Mouse (Mus musculus) hindbrain, embryonic 15.5 days (tissue): ENCODE measurements around the gene Nutm1. TPM values are rescaled to one million over a fixed set of nuclear protein-coding genes. Genes with fewer than 3 reads are reported as not detected.

ENCODE experiments used
- ATAC-seq: fragments of 200-750 bp; cut with Nextera tagmentation; 2 replicates; pipeline ENCODE4 v1.8.0; 2017; ENCODE audit warnings: low read depth, moderate number of reproducible peaks, moderate TSS enrichment; ENCODE audit not compliant: low FRiP score
- H3K27ac ChIP-seq: fragments of 300-500 bp; sonication (generic); replicated peaks from 2 replicates; pipeline ENCODE4 v1.5.1; 2015; ENCODE audit warnings: mild to moderate bottlenecking, inconsistent platforms
- H3K27me3 ChIP-seq: fragments of 300-500 bp; sonication (generic); 2 replicates; pipeline ENCODE4 v1.6.1; 2015; ENCODE audit warnings: control low read depth, inconsistent platforms
- H3K36me3 ChIP-seq: fragments of 300-500 bp; sonication (generic); 2 replicates; pipeline ENCODE4 v1.6.1; 2015; ENCODE audit warnings: control low read depth, inconsistent platforms
- H3K4me1 ChIP-seq: fragments of 300-500 bp; sonication (generic); replicated peaks from 2 replicates; pipeline ENCODE4 v1.6.1; 2015; ENCODE audit warnings: control low read depth, inconsistent platforms
- H3K4me2 ChIP-seq: fragments of 300-500 bp; sonication (generic); 2 replicates; pipeline ENCODE4 v1.6.1; 2015; ENCODE audit warnings: moderate library complexity, mild to moderate bottlenecking, inconsistent platforms
- H3K4me3 ChIP-seq: fragments of 300-500 bp; sonication (generic); 2 replicates; pipeline ENCODE4 v1.5.1; 2015; ENCODE audit warnings: mild to moderate bottlenecking, inconsistent platforms
- H3K9ac ChIP-seq: fragments of 300-500 bp; sonication (generic); 2 replicates; pipeline ENCODE4 v1.6.1; 2015; ENCODE audit warnings: inconsistent platforms
- H3K9me3 ChIP-seq: fragments of 300-500 bp; sonication (generic); 2 replicates; pipeline ENCODE4 v1.6.1; 2016; ENCODE audit warnings: control low read depth, inconsistent platforms
- WGBS: fragments of 180-500 bp; shearing (Covaris S2); methylation state at CpG from one replicate; pipeline ENCODE4 v1.1.7; 2015; 5-methylcytosine and 5-hydroxymethylcytosine counted together
- polyA plus RNA-seq: library from polyadenylated mRNA; unstranded; fragments of >200 nt; fragmentation: Nextera tagmentation; extraction: Ambion mirVana; gene quantifications from 2 replicates; pipeline ENCODE4 v1.2.1, GENCODE M21; 2015

Gene Nutm1
- polyA plus RNA-seq, 1 experiment from 2014 or later, result 0.04 TPM

DNA sequence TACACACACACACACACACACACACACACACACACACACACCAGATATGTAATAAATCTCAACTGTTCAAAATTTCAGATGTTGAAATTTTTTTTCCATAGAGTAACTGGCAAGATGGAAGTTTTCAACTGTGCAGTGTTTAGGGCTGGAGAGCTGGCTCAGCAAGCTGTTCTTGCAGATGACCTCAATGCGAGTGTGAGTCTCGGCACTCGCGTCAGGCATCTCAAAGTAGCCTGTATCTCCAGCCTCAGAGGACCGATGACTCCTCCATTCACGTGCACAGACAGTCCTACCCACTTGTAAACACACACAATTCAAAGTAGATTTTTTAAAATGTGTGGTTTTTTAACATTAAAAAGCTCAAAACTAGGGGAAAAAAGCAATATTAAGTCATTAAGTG lies 14.4 kb upstream of the Nutm1 start:
- Histone ChIP-seq H3K4me2 (no peak overlapping the region), H3K36me3 (no peaks in the 10 kb centered on the region), H3K4me1 (peaks cover 27% of the 10 kb centered on the region), H3K9ac (no peak overlapping the region), H3K27me3 (no peaks in the 10 kb centered on the region), H3K27ac (no peak overlapping the region), H3K4me3 (no peak overlapping the region), H3K9me3 (no peaks in the 10 kb centered on the region)
- whole genome bisulfite sequencing, result 88% methylated on average over 6 of the region's 6 CpGs
- ATAC-seq, result no peak

GRCm38 (mm10) chr2:112272909-112273308 lies 13.8 kb upstream of the Nutm1 start:
- peaks cover 32% of the 10 kb centered on the region for H3K4me1 ChIP-seq
- no peaks in the 10 kb centered on the region for H3K9me3 ChIP-seq
- no peak overlapping the region for H3K9ac ChIP-seq
- H3K27ac ChIP-seq, result no peak overlapping the region
- no peak overlapping the region for H3K4me3 ChIP-seq
- 92% methylated on average over 2 of the region's 2 CpGs for WGBS
- no peaks in the 10 kb centered on the region for H3K36me3 ChIP-seq
- H3K4me2 ChIP-seq, result no peak overlapping the region
- no peak for ATAC-seq
- H3K27me3 ChIP-seq, result no peaks in the 10 kb centered on the region

GRCm38 (mm10) chr2:112270011-112270410 lies 10.9 kb upstream of the Nutm1 start:
- Histone ChIP-seq H3K4me1 (peaks cover 50% of the 10 kb centered on the region), H3K4me2 (peak overlapping the region; percentile 0; the same call in 1 of the 2 replicates), H3K36me3 (no peaks in the 10 kb centered on the region), H3K27me3 (no peaks in the 10 kb centered on the region), H3K4me3 (no peak overlapping the region), H3K9me3 (no peaks in the 10 kb centered on the region), H3K27ac (no peak overlapping the region), H3K9ac (no peak overlapping the region)
- ATAC-seq, result no peak
- 90% methylated on average over 2 of the region's 2 CpGs for WGBS

DNA sequence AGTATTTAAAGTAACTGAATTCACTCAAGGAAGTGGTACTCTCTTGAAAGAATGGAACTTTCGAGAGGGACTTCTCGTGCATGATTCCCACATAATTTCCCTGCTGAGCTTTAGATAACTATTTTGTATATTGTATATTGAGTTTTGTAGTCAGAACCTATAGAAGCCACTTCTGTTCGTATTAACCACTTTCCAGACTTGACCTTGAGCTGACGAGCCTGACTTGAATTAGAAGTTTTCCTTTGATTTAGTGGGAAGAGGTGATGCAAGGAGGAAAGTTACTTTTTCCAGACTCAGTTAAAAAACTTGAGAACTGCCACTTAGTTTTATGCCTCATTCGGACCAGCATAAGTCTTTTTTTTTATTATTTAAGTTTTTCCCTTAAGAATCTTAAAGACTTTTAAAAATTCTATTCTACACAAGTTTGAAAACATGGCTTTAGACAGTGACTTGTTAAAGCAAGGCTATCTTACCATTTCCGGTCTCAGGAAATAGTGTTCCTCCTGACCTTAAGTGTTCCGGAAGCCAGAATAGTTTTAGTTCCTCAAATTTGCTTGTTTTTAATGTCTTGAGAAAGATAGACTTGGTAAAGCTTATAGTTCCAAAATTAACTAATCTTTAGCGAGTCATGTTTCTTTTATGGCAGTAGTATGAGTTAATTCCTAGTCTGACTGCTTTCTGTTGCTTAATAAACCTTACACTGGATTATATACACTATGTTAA lies 8.6 kb upstream of the Nutm1 start:
- Histone ChIP-seq H3K4me1 (peaks cover 68% of the 10 kb centered on the region), H3K9me3 (no peaks in the 10 kb centered on the region), H3K4me2 (peak overlapping the region; percentile 80), H3K36me3 (no peaks in the 10 kb centered on the region), H3K27ac (no peak overlapping the region), H3K4me3 (peak overlapping the region; percentile 86), H3K9ac (no peak overlapping the region), H3K27me3 (no peaks in the 10 kb centered on the region)
- WGBS, result 79% methylated on average over 8 of the region's 8 CpGs
- no peak for ATAC-seq

- Histone ChIP-seq H3K27ac (0 out of 2 replicates have a peak overlapping the region, but pooled peaks have one; percentile 89), H3K9ac (peak overlapping the region; percentile 78), H3K4me2 (peak overlapping the region; percentile 80), H3K9me3 (no peaks in the 10 kb centered on the region), H3K4me3 (peak overlapping the region; percentile 86), H3K4me1 (peaks cover 70% of the 10 kb centered on the region), H3K27me3 (no peaks in the 10 kb centered on the region), H3K36me3 (no peaks in the 10 kb centered on the region)
- 34% methylated on average over 10 of the region's 10 CpGs for WGBS
- no peak for ATAC-seq
These were observed 7.7 kb upstream of the Nutm1 start for GRCm38 (mm10) chr2:112266780-112267179.

DNA sequence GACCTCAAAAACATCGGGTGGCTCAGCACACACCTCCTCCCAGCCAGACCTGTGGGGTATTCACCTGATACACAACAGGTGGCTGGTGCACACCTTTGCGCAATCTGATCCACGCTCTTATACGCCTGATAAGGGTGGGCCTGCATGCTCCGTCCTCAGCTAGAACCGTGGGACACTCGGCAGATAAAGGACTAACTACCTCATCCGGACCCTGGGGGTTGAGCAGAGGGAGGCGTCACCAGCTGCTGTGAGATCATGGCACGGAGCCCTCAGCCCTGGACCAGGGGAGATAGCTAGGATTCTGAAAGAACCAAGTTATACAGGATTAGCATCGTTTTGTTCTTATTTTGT lies 7.1 kb upstream of the Nutm1 start, which contains the start of gene Gm21985:
Gm21985 (plus strand) TSS at position 73 of the 351 bp plus-strand sequence.
- peak within 1 kb of the TSS; percentile 80 for H3K4me2 ChIP-seq
- peak within 1 kb of the TSS; percentile 89 for H3K27ac ChIP-seq
- ATAC-seq, result peak; percentile 35
- no peaks in the 10 kb centered on the region for H3K9me3 ChIP-seq
- peaks cover 65% of the 10 kb centered on the region for H3K4me1 ChIP-seq
- no peaks in the 10 kb centered on the region for H3K36me3 ChIP-seq
- H3K9ac ChIP-seq, result peak within 1 kb of the TSS; percentile 78
- 1% methylated on average over 11 of the region's 11 CpGs for WGBS
- H3K27me3 ChIP-seq, result no peaks in the 10 kb centered on the region
- peak within 1 kb of the TSS; percentile 86 for H3K4me3 ChIP-seq

DNA sequence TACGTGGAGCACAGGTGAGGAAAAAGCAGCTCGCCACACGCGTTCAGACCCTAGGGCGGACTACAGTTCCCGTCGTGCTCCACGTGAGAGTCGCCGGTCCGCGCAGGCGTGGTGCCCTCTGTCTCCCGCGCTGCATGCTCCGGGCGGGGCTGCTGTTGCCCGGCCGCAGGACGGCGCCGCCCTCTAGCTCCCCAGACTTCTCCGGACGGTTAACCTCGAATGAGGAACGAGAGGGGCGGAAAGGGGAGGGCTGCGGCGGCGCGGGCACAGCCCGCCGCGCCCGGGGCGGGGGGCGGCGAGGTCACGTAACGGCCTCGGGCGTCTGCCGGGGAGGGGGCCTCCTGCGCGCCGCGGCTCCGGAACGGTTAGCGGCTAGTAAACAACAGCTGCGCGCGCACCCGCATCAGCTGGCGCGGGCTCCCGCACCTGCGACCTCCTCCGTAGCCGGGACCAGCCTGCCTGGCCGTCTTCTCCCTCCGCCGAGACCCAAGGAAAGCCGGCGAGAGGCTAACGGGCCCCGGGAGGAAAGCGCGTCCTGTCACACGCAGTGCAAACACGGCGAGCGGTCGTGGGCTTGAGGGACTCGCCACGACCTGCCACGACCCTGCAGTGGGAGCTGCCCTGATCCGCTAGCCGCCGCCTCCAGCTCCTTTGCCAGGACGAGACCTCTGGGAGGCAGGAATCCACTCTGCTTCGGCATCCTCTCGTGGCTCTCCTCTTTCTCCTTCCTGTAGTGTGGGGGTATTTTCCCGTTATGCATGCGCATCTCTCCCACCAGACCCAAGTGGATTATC lies 6.6 kb upstream of the Nutm1 start, which contains the start of gene Slc12a6:
Slc12a6 (plus strand) TSS at position 378 of the 794 bp plus-strand sequence.
- ATAC-seq, result peak; percentile 95
- Histone ChIP-seq H3K27me3 (no peaks in the 10 kb centered on the region), H3K4me2 (peak within 1 kb of the TSS; percentile 80), H3K4me3 (peak within 1 kb of the TSS; percentile 86), H3K27ac (peak within 1 kb of the TSS; percentile 89), H3K4me1 (peaks cover 63% of the 10 kb centered on the region), H3K36me3 (no peaks in the 10 kb centered on the region), H3K9ac (peak within 1 kb of the TSS; percentile 78), H3K9me3 (no peaks in the 10 kb centered on the region)
- WGBS, result under 1% methylated on average over 81 of the region's 85 CpGs

GRCm38 (mm10) chr2:112264364-112264763 lies 5.3 kb upstream of the Nutm1 start:
- no peak for ATAC-seq
- no peak overlapping the region for H3K27ac ChIP-seq
- no peaks in the 10 kb centered on the region for H3K36me3 ChIP-seq
- peaks cover 51% of the 10 kb centered on the region for H3K4me1 ChIP-seq
- no peak overlapping the region for H3K9ac ChIP-seq
- no peak overlapping the region for H3K4me2 ChIP-seq
- WGBS, result 86% methylated on average over 4 of the region's 4 CpGs
- no peak overlapping the region for H3K4me3 ChIP-seq
- no peaks in the 10 kb centered on the region for H3K9me3 ChIP-seq
- H3K27me3 ChIP-seq, result no peaks in the 10 kb centered on the region

GRCm38 (mm10) chr2:112262779-112263295 lies 3.7 kb upstream of the Nutm1 start:
- H3K27ac ChIP-seq, result no peak overlapping the region
- no peaks in the 10 kb centered on the region for H3K27me3 ChIP-seq
- H3K4me3 ChIP-seq, result peak overlapping the region; percentile 56
- peaks cover 39% of the 10 kb centered on the region for H3K4me1 ChIP-seq
- peak overlapping the region; percentile 54 for H3K9ac ChIP-seq
- no peak for ATAC-seq
- 32% methylated on average over 4 of the region's 4 CpGs for WGBS
- peak overlapping the region; percentile 54 for H3K4me2 ChIP-seq
- H3K36me3 ChIP-seq, result no peaks in the 10 kb centered on the region
- no peaks in the 10 kb centered on the region for H3K9me3 ChIP-seq

DNA sequence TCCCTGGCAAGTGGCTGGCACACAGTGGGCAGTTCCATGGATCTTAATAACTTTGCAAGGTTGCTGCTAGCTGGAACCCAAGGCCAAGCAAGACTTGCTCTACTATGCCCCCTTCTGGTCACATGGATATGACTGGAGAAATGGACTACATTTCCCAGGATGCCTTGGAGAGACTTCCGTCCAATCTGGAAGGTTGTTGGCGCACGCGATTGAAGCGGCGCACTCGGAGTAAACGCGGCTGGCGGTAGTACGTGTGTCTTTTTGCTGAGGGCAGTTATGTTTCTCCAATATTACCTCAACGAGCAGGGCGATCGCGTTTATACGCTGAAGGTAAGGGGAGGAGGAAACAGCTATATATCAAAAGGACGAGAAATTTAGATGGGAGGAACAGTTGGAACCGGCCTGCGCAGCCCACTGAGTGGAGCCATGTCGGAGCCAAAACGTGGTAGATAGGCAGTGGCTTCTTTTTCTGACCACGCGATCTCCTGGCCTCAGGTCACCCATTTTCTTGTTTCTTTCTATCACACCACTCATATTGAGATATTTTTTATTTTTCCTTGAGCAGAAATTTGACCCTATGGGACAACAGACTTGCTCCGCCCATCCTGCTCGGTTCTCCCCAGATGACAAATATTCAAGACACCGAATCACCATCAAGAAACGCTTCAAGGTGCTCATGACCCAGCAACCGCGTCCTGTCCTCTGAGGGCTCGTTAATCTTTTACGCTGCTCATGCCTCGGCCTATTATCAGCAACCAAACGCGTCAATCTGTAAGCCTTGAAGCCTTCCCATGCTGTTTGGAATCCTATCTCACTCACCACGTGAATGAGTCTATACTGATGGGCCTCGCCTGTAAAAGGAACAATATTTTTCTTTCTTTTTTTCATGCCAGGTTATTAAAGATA lies 2.9 kb upstream of the Nutm1 start, which contains the start of gene Nop10:
Nop10 (plus strand) TSS at position 179 of the 906 bp plus-strand sequence.
- H3K9me3 ChIP-seq, result no peaks in the 10 kb centered on the region
- peaks cover 30% of the 10 kb centered on the region for H3K4me1 ChIP-seq
- H3K4me2 ChIP-seq, result peak within 1 kb of the TSS; percentile 54
- ATAC-seq, result peak; percentile 71
- under 1% methylated on average over 36 of the region's 36 CpGs for WGBS
- H3K4me3 ChIP-seq, result peak within 1 kb of the TSS; percentile 56
- H3K36me3 ChIP-seq, result no peaks in the 10 kb centered on the region
- no peaks in the 10 kb centered on the region for H3K27me3 ChIP-seq
- peak within 1 kb of the TSS; percentile 77 for H3K27ac ChIP-seq
- H3K9ac ChIP-seq, result peak within 1 kb of the TSS; percentile 54
